Mouse (Mus musculus): Measurements from ENCODE around the gene Vps37b. TPM values are rescaled to one million over a fixed set of nuclear protein-coding genes. Genes with fewer than 3 reads are reported as not detected.
"Not testable (repeated sequence)": the region's sequence is repeated elsewhere in the genome, so short reads cannot be mapped to it uniquely, and the experiment has no call there.

Gene Vps37b
- polyA plus RNA-seq, 1 experiment from 2014 or later: 51.2 TPM

DNA sequence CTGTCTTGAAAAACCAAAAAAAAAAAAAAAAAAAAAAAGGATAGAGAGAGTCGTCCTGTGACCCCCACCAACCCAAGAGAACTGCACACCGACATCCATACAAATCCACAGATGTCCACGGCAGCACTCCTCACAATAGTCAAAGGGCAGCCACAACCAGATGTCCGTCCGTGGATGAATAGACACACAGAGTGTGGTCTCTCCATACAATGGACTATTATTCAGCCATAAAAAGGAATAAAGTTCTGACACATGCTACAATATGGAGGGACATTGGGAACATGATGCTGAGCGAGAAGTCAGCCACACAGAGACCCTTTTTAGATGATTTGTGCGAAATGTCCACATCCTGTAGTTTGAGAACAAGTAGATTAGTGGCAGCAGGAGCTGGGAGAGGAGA lies 26.7 kb upstream of the Vps37b start:
- Histone ChIP-seq H3K27me3 (ENCODE audit: poor library complexity, severe bottlenecking) (no peaks in the 10 kb centered on the region), H3K27ac (no peak overlapping the region), H3K9me3 (peaks cover 5% of the 10 kb centered on the region), H3K4me3 (no peak overlapping the region), H3K36me3 (replicated peaks) (no peaks in the 10 kb centered on the region), H3K4me1 (peaks cover 6% of the 10 kb centered on the region)
- WGBS: 83% methylated on average over 7 of the region's 7 CpGs
- DNase-seq (ENCODE audit: extremely low spot score, low spot score): no peak

- Histone ChIP-seq H3K4me3 (no peak overlapping the region), H3K27me3 (ENCODE audit: poor library complexity, severe bottlenecking) (no peaks in the 10 kb centered on the region), H3K4me1 (peaks cover 2% of the 10 kb centered on the region), H3K36me3 (replicated peaks) (no peaks in the 10 kb centered on the region), H3K27ac (no peak overlapping the region), H3K9me3 (peaks cover 5% of the 10 kb centered on the region)
- no peak for DNase-seq (ENCODE audit: extremely low spot score, low spot score)
- whole genome bisulfite sequencing: 64% methylated on average over 4 of the region's 4 CpGs
These were observed 24.9 kb upstream of the Vps37b start for GRCm38 (mm10) chr5:124056956-124057355.

GRCm38 (mm10) chr5:124056219-124056618 lies 24.1 kb upstream of the Vps37b start:
- WGBS: 100% methylated on average over 1 of the region's 1 CpGs
- no peaks in the 10 kb centered on the region for H3K27me3 ChIP-seq (ENCODE audit: poor library complexity, severe bottlenecking)
- H3K36me3 ChIP-seq (replicated peaks): no peaks in the 10 kb centered on the region
- H3K4me1 ChIP-seq: no peaks in the 10 kb centered on the region
- H3K27ac ChIP-seq: no peak overlapping the region
- peaks cover 5% of the 10 kb centered on the region for H3K9me3 ChIP-seq
- no peak for DNase-seq (ENCODE audit: extremely low spot score, low spot score)
- H3K4me3 ChIP-seq: no peak overlapping the region

GRCm38 (mm10) chr5:124052641-124053040 lies 20.6 kb upstream of the Vps37b start:
- H3K36me3 ChIP-seq (replicated peaks); H3K4me3 ChIP-seq; H3K27ac ChIP-seq; DNase-seq (ENCODE audit: extremely low spot score, low spot score); H3K9me3 ChIP-seq; H3K27me3 ChIP-seq (ENCODE audit: poor library complexity, severe bottlenecking): not testable (repeated sequence)
- H3K4me1 ChIP-seq: peaks cover 17% of the 10 kb centered on the region
- WGBS: 96% methylated on average over 7 of the region's 7 CpGs

DNA sequence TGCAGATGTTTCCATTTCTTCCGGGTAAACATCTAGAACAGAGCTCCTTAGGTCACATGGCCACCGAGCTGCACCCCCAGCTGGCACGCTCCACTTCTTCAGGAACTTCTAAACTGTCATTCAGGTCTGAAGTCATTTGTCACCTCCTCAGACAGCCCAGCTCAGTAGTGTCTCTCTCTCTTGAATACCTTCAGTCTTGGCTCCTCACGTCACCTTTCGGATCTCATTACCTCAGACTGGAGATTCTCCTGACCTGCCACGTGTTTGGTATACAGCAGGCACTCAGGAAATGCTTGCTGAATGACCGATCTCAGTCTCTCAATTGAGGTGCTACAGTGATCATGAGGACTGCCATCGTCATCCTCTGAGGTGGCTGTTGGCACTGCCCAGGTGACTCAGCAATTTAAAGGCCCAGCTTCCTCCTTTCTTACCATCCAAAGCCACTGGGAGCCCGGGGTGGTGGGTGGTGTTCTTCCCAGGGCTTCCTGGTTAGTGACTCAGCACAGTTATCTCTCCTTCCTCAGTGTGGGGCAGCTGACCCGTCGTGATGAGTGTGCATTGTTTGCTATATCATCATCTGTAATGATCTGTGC lies 19.9 kb upstream of the Vps37b start:
- Histone ChIP-seq H3K36me3 (replicated peaks) (no peaks in the 10 kb centered on the region), H3K4me3 (no peak overlapping the region), H3K27ac (0 out of 2 replicates have a peak overlapping the region, but pooled peaks have one; percentile 40), H3K9me3 (peaks cover 5% of the 10 kb centered on the region), H3K4me1 (peaks cover 19% of the 10 kb centered on the region), H3K27me3 (ENCODE audit: poor library complexity, severe bottlenecking) (no peaks in the 10 kb centered on the region)
- WGBS: 88% methylated on average over 11 of the region's 11 CpGs
- DNase-seq (ENCODE audit: extremely low spot score, low spot score): no peak

DNA sequence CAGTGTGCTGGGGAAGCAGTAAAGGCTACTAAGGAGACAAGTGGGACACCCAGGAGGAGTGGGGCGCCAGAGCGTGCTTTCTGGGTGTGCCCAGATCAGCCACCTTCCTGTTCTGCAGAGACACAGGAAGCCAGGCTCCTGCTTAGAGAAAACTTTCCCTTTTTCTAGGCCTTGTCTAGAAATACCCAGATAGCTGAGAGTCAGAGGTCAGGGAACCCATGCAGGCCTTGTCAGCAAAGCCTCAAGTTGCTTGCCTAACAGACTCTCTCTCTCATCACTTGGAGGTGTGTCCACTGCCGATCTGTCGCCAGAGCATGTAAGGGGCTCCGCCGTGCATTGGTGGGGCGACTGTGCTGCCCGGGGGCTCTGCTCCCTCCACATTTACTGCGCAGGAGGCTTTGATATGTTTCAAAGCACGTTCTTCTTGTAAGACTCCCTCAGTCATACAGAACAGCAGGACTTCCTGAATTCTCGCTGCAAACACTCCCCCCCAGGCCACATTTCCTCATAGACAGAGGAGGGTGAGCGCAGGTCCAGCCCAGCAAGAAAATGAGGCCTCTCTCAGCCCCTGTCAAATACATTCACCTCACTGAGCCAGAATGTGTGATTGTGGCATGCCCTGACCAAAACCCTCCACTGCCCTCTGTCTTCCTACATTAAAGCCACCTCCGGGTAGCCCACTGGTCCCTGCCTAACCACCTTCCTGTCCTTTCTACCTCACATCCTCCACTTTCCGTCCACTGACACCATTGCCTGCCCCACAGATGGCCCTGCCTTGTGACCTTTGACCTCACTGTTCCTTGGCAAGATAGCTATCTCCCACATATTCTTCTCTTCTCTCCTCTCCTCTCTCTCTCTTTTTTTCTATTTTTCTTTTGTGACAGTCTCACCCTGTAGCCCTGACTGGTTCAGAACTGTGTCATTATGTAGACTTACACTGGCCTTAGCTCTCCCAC lies 18.3 kb upstream of the Vps37b start:
- H3K4me3 ChIP-seq: no peak overlapping the region
- no peaks in the 10 kb centered on the region for H3K27me3 ChIP-seq (ENCODE audit: poor library complexity, severe bottlenecking)
- peaks cover 27% of the 10 kb centered on the region for H3K4me1 ChIP-seq
- DNase-seq (ENCODE audit: extremely low spot score, low spot score): no peak
- H3K36me3 ChIP-seq (replicated peaks): no peaks in the 10 kb centered on the region
- WGBS: 59% methylated on average over 14 of the region's 14 CpGs
- peak overlapping the region; percentile 74 for H3K27ac ChIP-seq
- H3K9me3 ChIP-seq: no peaks in the 10 kb centered on the region

DNA sequence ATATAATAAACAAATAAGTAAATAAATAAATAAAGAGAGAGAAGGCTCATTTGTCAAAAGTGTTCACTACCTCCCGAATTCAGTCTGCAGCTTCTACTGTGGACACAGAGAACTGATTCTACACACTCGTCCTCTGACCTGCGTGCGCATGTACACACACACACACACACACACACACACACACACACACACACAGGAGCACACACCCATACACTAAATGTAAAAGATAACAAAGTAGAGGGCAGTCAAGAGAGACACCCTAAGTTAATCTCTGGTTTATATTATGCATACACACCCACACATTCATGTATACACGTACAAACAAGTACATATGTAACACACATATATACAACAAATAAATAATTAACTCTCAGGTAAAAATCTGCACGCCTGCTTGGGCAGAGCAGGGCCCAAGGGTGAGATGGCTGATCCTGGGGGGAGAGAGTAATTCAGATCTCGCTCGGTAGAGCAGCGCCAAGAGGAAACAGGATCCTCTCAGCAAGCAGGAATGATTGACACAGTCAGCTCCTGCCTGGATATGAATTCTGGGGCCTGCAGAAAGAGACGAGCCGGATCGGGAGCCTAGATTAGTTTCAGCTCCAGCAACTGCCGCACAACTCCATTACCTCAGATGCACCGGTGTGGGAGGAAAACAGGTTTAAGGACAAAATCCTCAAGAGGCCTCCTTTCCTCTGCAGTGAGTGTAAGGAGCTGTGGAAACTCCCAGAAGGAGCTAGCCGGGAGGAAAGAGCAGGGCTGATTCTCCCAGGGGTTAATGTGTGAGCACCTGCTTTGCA lies 17.4 kb upstream of the Vps37b start:
- Histone ChIP-seq H3K4me1 (peaks cover 36% of the 10 kb centered on the region), H3K9me3 (no peaks in the 10 kb centered on the region), H3K36me3 (replicated peaks) (no peaks in the 10 kb centered on the region), H3K4me3 (no peak overlapping the region), H3K27ac (peak overlapping the region; percentile 74), H3K27me3 (ENCODE audit: poor library complexity, severe bottlenecking) (no peaks in the 10 kb centered on the region)
- DNase-seq (ENCODE audit: extremely low spot score, low spot score): no peak
- WGBS: 76% methylated on average over 15 of the region's 15 CpGs

GRCm38 (mm10) chr5:124046741-124047401 lies 14.8 kb upstream of the Vps37b start:
- Histone ChIP-seq H3K27ac (no peak overlapping the region), H3K4me1 (peaks cover 55% of the 10 kb centered on the region), H3K36me3 (replicated peaks) (no peaks in the 10 kb centered on the region), H3K4me3 (no peak overlapping the region), H3K27me3 (ENCODE audit: poor library complexity, severe bottlenecking) (no peaks in the 10 kb centered on the region), H3K9me3 (no peaks in the 10 kb centered on the region)
- no peak for DNase-seq (ENCODE audit: extremely low spot score, low spot score)
- 81% methylated on average over 7 of the region's 7 CpGs for WGBS

DNA sequence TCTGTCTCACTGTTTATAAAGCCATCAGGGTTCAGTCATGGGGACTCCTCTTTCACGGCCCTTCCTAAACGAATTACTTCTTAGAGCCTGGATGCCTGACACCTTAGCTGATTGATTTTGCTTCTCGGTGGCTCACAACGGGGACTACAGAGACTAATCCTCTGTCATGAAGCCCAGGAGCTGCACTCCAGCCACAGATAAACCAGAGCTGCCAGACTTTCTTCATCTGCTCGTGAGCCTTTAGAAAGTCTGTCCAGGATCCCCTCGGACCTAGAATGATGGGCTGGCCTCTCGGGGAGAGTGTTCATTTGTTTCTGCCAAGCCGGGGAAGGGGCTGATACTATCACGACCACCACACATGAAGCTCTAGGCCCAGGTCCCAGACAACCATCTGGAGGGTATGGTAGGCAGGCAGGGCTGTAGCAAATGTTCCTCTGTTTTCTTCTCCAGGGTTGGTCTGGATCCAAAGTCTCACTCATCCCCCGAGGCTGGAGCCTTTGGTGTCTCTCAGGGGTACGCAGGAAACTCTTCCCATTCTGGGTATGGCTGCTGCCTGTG lies 13.5 kb upstream of the Vps37b start:
- Histone ChIP-seq H3K9me3 (no peaks in the 10 kb centered on the region), H3K4me3 (no peak overlapping the region), H3K27me3 (ENCODE audit: poor library complexity, severe bottlenecking) (no peaks in the 10 kb centered on the region), H3K36me3 (replicated peaks) (no peaks in the 10 kb centered on the region), H3K27ac (peak overlapping the region; percentile 66), H3K4me1 (peaks cover 51% of the 10 kb centered on the region)
- DNase-seq (ENCODE audit: extremely low spot score, low spot score): no peak
- WGBS: 46% methylated on average over 11 of the region's 11 CpGs

DNA sequence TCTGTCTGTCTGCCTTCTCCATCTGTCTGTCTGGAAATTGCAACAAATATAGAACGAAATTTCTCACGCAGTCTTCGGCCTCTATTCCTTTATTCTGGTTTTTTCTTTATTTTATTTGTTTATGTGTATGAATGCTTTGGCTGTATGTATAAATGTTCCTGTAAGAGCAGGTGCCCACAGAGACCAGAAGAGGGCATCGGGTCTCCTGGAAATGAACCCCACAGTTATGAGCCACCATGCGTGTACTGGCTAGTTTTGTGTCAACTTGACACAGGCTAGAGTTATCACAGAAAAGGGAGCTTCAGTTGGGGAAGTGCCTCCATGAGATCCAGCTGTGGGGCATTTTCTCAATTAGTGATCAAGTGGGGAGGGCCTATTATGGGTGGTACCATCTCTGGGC lies 11.9 kb upstream of the Vps37b start:
- peak overlapping the region; percentile 21; the same call in 1 of the 2 replicates for H3K4me3 ChIP-seq
- H3K36me3 ChIP-seq (replicated peaks): no peaks in the 10 kb centered on the region
- H3K27me3 ChIP-seq (ENCODE audit: poor library complexity, severe bottlenecking): no peaks in the 10 kb centered on the region
- peak overlapping the region; percentile 87 for H3K27ac ChIP-seq
- no peak for DNase-seq (ENCODE audit: extremely low spot score, low spot score)
- 86% methylated on average over 5 of the region's 5 CpGs for WGBS
- H3K4me1 ChIP-seq: peaks cover 38% of the 10 kb centered on the region
- H3K9me3 ChIP-seq: no peaks in the 10 kb centered on the region

DNA sequence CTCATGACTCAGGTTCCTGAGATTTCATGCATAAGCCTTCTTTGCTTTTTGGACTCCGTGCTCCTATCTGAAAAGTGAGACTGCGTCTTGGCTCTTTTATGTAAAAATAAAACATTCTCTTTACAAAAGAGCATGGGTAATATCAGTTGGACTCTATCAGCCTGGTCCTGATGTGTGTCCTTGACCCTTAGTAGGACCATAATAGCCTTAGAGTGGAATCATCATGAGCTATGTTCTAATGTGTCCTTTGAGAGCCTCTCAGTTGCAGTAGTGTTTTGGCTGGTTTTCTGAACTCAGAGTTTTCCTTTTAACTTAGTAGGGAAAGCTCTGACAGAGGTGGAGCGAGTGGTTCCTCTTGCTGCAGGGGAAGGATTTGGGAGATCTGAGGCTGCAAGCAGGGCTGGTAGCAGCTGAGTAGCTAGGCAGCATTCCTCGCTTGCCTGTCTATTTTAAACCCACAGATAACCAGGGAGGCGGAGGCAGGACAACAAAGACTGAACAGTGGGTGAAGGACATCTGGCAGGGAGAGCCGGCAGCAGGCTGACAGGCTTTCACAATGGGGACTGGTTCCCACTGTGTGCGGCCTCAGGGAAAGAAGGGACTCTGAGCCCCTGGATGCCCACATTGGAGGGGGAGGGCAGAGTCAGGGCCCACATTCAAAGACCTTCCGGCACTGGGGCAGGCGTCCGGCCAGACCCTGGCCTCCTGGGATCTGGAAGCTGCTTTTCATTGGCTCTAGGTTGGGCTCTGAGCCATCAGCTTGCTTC lies 11.3 kb upstream of the Vps37b start:
- peak; percentile 73 for DNase-seq (ENCODE audit: extremely low spot score, low spot score)
- WGBS: 24% methylated on average over 10 of the region's 10 CpGs

More for the DNA sequence above, 11.3 kb upstream of the Vps37b start:
- H3K27ac ChIP-seq: peak overlapping the region; percentile 87
- H3K4me3 ChIP-seq: peak overlapping the region; percentile 21
- peaks cover 38% of the 10 kb centered on the region for H3K4me1 ChIP-seq
- H3K27me3 ChIP-seq (ENCODE audit: poor library complexity, severe bottlenecking): no peaks in the 10 kb centered on the region
- H3K36me3 ChIP-seq (replicated peaks): no peaks in the 10 kb centered on the region
- H3K9me3 ChIP-seq: no peaks in the 10 kb centered on the region
